Mouse (Mus musculus) heart, embryonic 13.5 days (tissue): Measurements from ENCODE around the gene Gapdh. TPM values are rescaled to one million over a fixed set of nuclear protein-coding genes. Genes with fewer than 3 reads are reported as not detected.

Experiments used
- ATAC-seq: fragments of 200-750 bp; cut with Nextera tagmentation; 2 replicates; pipeline ENCODE4 v1.8.0; 2017; ENCODE audit warnings: moderate TSS enrichment; ENCODE audit not compliant: insufficient number of reproducible peaks, low FRiP score, low TSS enrichment; ENCODE audit errors: extremely low read depth
- H3K27ac ChIP-seq: fragments of 300-500 bp; sonication (generic); replicated peaks from 2 replicates; pipeline ENCODE4 v1.5.1; 2015; ENCODE audit warnings: moderate library complexity, mild to moderate bottlenecking, inconsistent platforms
- H3K27me3 ChIP-seq: fragments of 300-500 bp; sonication (generic); replicated peaks from 2 replicates; pipeline ENCODE4 v1.6.1; 2015; ENCODE audit warnings: mild to moderate bottlenecking, inconsistent platforms
- H3K36me3 ChIP-seq: fragments of 300-500 bp; sonication (generic); 2 replicates; pipeline ENCODE4 v1.6.1; 2015; ENCODE audit warnings: mild to moderate bottlenecking, inconsistent platforms
- H3K4me1 ChIP-seq: fragments of 300-500 bp; sonication (generic); 2 replicates; pipeline ENCODE4 v1.6.1; 2015; ENCODE audit warnings: inconsistent platforms
- H3K4me2 ChIP-seq: fragments of 300-500 bp; sonication (generic); 2 replicates; pipeline ENCODE4 v1.6.1; 2015; ENCODE audit warnings: inconsistent platforms, mild to moderate bottlenecking, moderate library complexity
- H3K4me3 ChIP-seq: fragments of 300-500 bp; sonication (generic); 2 replicates; pipeline ENCODE4 v1.5.1; 2015; ENCODE audit warnings: moderate library complexity, mild to moderate bottlenecking, inconsistent platforms
- H3K9ac ChIP-seq: fragments of 300-500 bp; sonication (generic); 2 replicates; pipeline ENCODE4 v1.6.1; 2015; ENCODE audit warnings: inconsistent platforms, mild to moderate bottlenecking, moderate library complexity
- H3K9me3 ChIP-seq: fragments of 300-500 bp; sonication (generic); 2 replicates; pipeline ENCODE4 v1.6.1; 2016; ENCODE audit warnings: inconsistent platforms
- WGBS: fragments of 180-500 bp; shearing (Covaris S2); methylation state at CpG from one replicate; pipeline ENCODE4 v1.1.7; 2015; ENCODE audit warnings: mixed read lengths; 5-methylcytosine and 5-hydroxymethylcytosine counted together
- microRNA-seq: library from miRNA; unstranded; fragments of <30 nt; microRNA quantifications from one replicate; pipeline ENCODE4, GENCODE M21; 2016
- polyA plus RNA-seq: library from polyadenylated mRNA; unstranded; fragments of >200 nt; fragmentation: Nextera tagmentation; extraction: Ambion mirVana; gene quantifications from 2 replicates; pipeline ENCODE4 v1.2.1, GENCODE M21; 2015

Gene Gapdh
- polyA plus RNA-seq, 1 experiment from 2014 or later = 4,266 TPM

GRCm38 (mm10) chr6:125131302-125132156, 34.7 kb downstream of the Gapdh start, which contains the start of gene Nop2:
Nop2 (plus strand) TSS chr6:125131909.
- peak within 1 kb of the TSS; percentile 86 for H3K4me3 ChIP-seq
- no peaks in the 10 kb centered on the region for H3K9me3 ChIP-seq
- H3K4me1 ChIP-seq = peaks cover 18% of the 10 kb centered on the region
- under 1% methylated on average over 66 of the region's 66 CpGs for WGBS
- H3K27ac ChIP-seq = peak within 1 kb of the TSS; percentile 90
- H3K27me3 ChIP-seq = no peaks in the 10 kb centered on the region
- peak; percentile 90 for ATAC-seq
- peak within 1 kb of the TSS; percentile 92 for H3K4me2 ChIP-seq
- H3K36me3 ChIP-seq = peaks cover 78% of the 10 kb centered on the region
- H3K9ac ChIP-seq = peak within 1 kb of the TSS; percentile 94

- WGBS = 88% methylated on average over 20 of the region's 20 CpGs
- ATAC-seq = no peak
- Histone ChIP-seq H3K4me1 (peaks cover 18% of the 10 kb centered on the region), H3K4me2 (no peak overlapping the region), H3K9me3 (no peaks in the 10 kb centered on the region), H3K27me3 (no peaks in the 10 kb centered on the region), H3K27ac (no peak overlapping the region), H3K36me3 (peaks cover 78% of the 10 kb centered on the region), H3K4me3 (no peak overlapping the region), H3K9ac (no peak overlapping the region)
Measured at GRCm38 (mm10) chr6:125129710-125130402, 36.4 kb downstream of the Gapdh start.

GRCm38 (mm10) chr6:125128724-125129123, 37.5 kb downstream of the Gapdh start:
- Histone ChIP-seq H3K4me2 (no peak overlapping the region), H3K27ac (no peak overlapping the region), H3K36me3 (peaks cover 78% of the 10 kb centered on the region), H3K4me3 (no peak overlapping the region), H3K27me3 (no peaks in the 10 kb centered on the region), H3K9ac (no peak overlapping the region), H3K4me1 (peaks cover 18% of the 10 kb centered on the region), H3K9me3 (no peaks in the 10 kb centered on the region)
- ATAC-seq = no peak
- 85% methylated on average over 12 of the region's 12 CpGs for WGBS

- 87% methylated on average over 8 of the region's 8 CpGs for WGBS
Measured at GRCm38 (mm10) chr6:125119387-125119786, 46.9 kb downstream of the Gapdh start.

GRCm38 (mm10) chr6:125112553-125112952, 53.7 kb downstream of the Gapdh start:
- no peak for ATAC-seq
- H3K4me1 ChIP-seq = no peaks in the 10 kb centered on the region
- no peaks in the 10 kb centered on the region for H3K27me3 ChIP-seq
- no peak overlapping the region for H3K9ac ChIP-seq
- no peak overlapping the region for H3K4me2 ChIP-seq
- peaks cover 98% of the 10 kb centered on the region for H3K36me3 ChIP-seq
- H3K9me3 ChIP-seq = no peaks in the 10 kb centered on the region
- no peak overlapping the region for H3K4me3 ChIP-seq
- no peak overlapping the region for H3K27ac ChIP-seq
- 90% methylated on average over 11 of the region's 11 CpGs for WGBS

More at GRCm38 (mm10) chr6:125119387-125119786, 46.9 kb downstream of the Gapdh start:
- Histone ChIP-seq H3K9ac (no peak overlapping the region), H3K27ac (no peak overlapping the region), H3K4me3 (no peak overlapping the region), H3K36me3 (peaks cover 98% of the 10 kb centered on the region), H3K27me3 (no peaks in the 10 kb centered on the region), H3K4me2 (no peak overlapping the region), H3K9me3 (no peaks in the 10 kb centered on the region), H3K4me1 (no peaks in the 10 kb centered on the region)
- no peak for ATAC-seq

Small RNA genes lying within 50 kb of the gene (microRNA-seq; reads per million reads assigned to microRNA genes)
- 0.61 reads per million for gene Mir3098

Other genes starting within 250 kb of the Gapdh start
- 231 and 233 TPM in 2 replicates for gene Ptms, start 246.4 kb downstream of the Gapdh start, polyA plus RNA-seq
- gene Mlf2, start 235.1 kb downstream of the Gapdh start, polyA plus RNA-seq = 288 and 320 TPM in 2 replicates
- gene Cops7a, start 200.9 kb downstream of the Gapdh start, polyA plus RNA-seq = 140 and 143 TPM in 2 replicates
- gene Pianp, start 169.8 kb downstream of the Gapdh start, polyA plus RNA-seq = 0.31 and 0.50 TPM in 2 replicates
- 9.3 and 10.1 TPM in 2 replicates for gene Zfp384, start 157.3 kb downstream of the Gapdh start, polyA plus RNA-seq
- 78.2 and 91.2 TPM in 2 replicates for gene Ing4, start 126.7 kb downstream of the Gapdh start, polyA plus RNA-seq
- 5.4 and 6.6 TPM in 2 replicates for gene Acrbp, start 116.8 kb downstream of the Gapdh start, polyA plus RNA-seq
- 0.24 and 0.63 TPM in 2 replicates for gene Lpar5, start 98.5 kb downstream of the Gapdh start, polyA plus RNA-seq
- gene Chd4, start 70.5 kb downstream of the Gapdh start, polyA plus RNA-seq = 57.5 and 67.0 TPM in 2 replicates
- 42.7 and 48.1 TPM in 2 replicates for gene Nop2, start 34.6 kb downstream of the Gapdh start, polyA plus RNA-seq
- gene Iffo1, start 21.2 kb downstream of the Gapdh start, polyA plus RNA-seq = 9.4 and 9.5 TPM in 2 replicates
- gene Ncapd2, start 25.2 kb upstream of the Gapdh start, polyA plus RNA-seq = 80.3 and 81.8 TPM in 2 replicates
- gene Mrpl51, start 25.3 kb upstream of the Gapdh start, polyA plus RNA-seq = 219 and 251 TPM in 2 replicates
- 4.4 and 4.7 TPM in 2 replicates for gene Vamp1, start 49.1 kb upstream of the Gapdh start, polyA plus RNA-seq
- 3.4 and 4.2 TPM in 2 replicates for gene Tapbpl, start 65.4 kb upstream of the Gapdh start, polyA plus RNA-seq
- gene Cd27, start 70.5 kb upstream of the Gapdh start, polyA plus RNA-seq = 2.0 TPM in 2 replicates
- gene Tuba3a, start 119.6 kb upstream of the Gapdh start, polyA plus RNA-seq = 0.16 TPM in 1 of 2 replicates, not detected in the other
- gene Ltbr, start 147.4 kb upstream of the Gapdh start, polyA plus RNA-seq = 42.9 and 43.5 TPM in 2 replicates
- 0.63 and 0.69 TPM in 2 replicates for gene Scnn1a, start 154.2 kb upstream of the Gapdh start, polyA plus RNA-seq
- 39.0 and 43.8 TPM in 2 replicates for gene Tnfrsf1a, start 182.9 kb upstream of the Gapdh start, polyA plus RNA-seq
- 0.10 and 0.11 TPM in 2 replicates for gene Plekhg6, start 214.3 kb upstream of the Gapdh start, polyA plus RNA-seq